Mouse (Mus musculus): ENCODE measurements around the gene Gpbar1. TPM values are rescaled to one million over a fixed set of nuclear protein-coding genes. Genes with fewer than 3 reads are reported as not detected.
"Not testable (repeated sequence)": the region's sequence is repeated elsewhere in the genome, so short reads cannot be mapped to it uniquely, and the experiment has no call there.

The Gpbar1 gene
- polyA plus RNA-seq, 1 experiment from 2014 or later, result 0.93 TPM

- peak within 1 kb of the TSS; percentile 89 for H3K27ac ChIP-seq (ENCODE audit: low read depth, low read length)
- WGBS, result under 1% methylated on average over 56 of the region's 56 CpGs
- H3K9ac ChIP-seq (ENCODE audit: low read depth, low read length), result peak within 1 kb of the TSS; percentile 60
- H3K9me3 ChIP-seq (ENCODE audit: control insufficient read depth), result no peaks in the 10 kb centered on the region
- peak within 1 kb of the TSS; percentile 76 for H3K4me3 ChIP-seq (ENCODE audit: low read depth, low read length)
- peak; percentile 56 for TF ChIP-seq CTCF (IDR thresholded peaks at IDR 0.05; ENCODE audit: low read depth)
- peak; percentile 97 for ATAC-seq
- H3K4me1 ChIP-seq (replicated peaks; ENCODE audit: control insufficient read depth, insufficient read depth, low read length), result peaks cover 4% of the 10 kb centered on the region; the same call in 1 of the 2 replicates
- H3K4me2 ChIP-seq (replicated peaks; ENCODE audit: low read depth), result peak within 1 kb of the TSS; percentile 86
- no peaks in the 10 kb centered on the region for H3K27me3 ChIP-seq (replicated peaks; ENCODE audit: control insufficient read depth, insufficient read depth, low read length)
- peaks cover 52% of the 10 kb centered on the region for H3K36me3 ChIP-seq (ENCODE audit: control insufficient read depth, insufficient read depth)
Observed at GRCm38 (mm10) chr1:74284543-74285160, 6.3 kb downstream of the Gpbar1 start, which contains the start of the genes Aamp and Pnkd. Aamp (minus strand) TSS chr1:74284738. Pnkd (plus strand) TSS chr1:74284930.

- H3K27ac ChIP-seq (ENCODE audit: low read depth, low read length), result peak overlapping the region; percentile 35; the same call in 1 of the 2 replicates
- peak overlapping the region; percentile 86 for H3K4me2 ChIP-seq (replicated peaks; ENCODE audit: low read depth)
- no peak for TF ChIP-seq CTCF (IDR thresholded peaks at IDR 0.05; ENCODE audit: low read depth)
- H3K9ac ChIP-seq (ENCODE audit: low read depth, low read length), result peak overlapping the region; percentile 51; the same call in 1 of the 2 replicates
- H3K4me3 ChIP-seq (ENCODE audit: low read depth, low read length), result peak overlapping the region; percentile 74
- no peaks in the 10 kb centered on the region for H3K9me3 ChIP-seq (ENCODE audit: control insufficient read depth)
- 0 out of 2 replicates have a peak, but pooled peaks have one; percentile 0 for ATAC-seq
- peaks cover 53% of the 10 kb centered on the region for H3K36me3 ChIP-seq (ENCODE audit: control insufficient read depth, insufficient read depth)
- H3K27me3 ChIP-seq (replicated peaks; ENCODE audit: control insufficient read depth, insufficient read depth, low read length), result no peaks in the 10 kb centered on the region
- H3K4me1 ChIP-seq (replicated peaks; ENCODE audit: control insufficient read depth, insufficient read depth, low read length), result peaks cover 4% of the 10 kb centered on the region; the same call in 1 of the 2 replicates
- 3% methylated on average over 23 of the region's 23 CpGs for WGBS
Observed at GRCm38 (mm10) chr1:74285212-74286010, 7.1 kb downstream of the Gpbar1 start.

GRCm38 (mm10) chr1:74286869-74287607 lies 8.7 kb downstream of the Gpbar1 start:
- H3K9ac ChIP-seq (ENCODE audit: low read depth, low read length); H3K4me1 ChIP-seq (replicated peaks; ENCODE audit: control insufficient read depth, insufficient read depth, low read length); H3K9me3 ChIP-seq (ENCODE audit: control insufficient read depth); H3K4me2 ChIP-seq (replicated peaks; ENCODE audit: low read depth); H3K4me3 ChIP-seq (ENCODE audit: low read depth, low read length); H3K27ac ChIP-seq (ENCODE audit: low read depth, low read length); ATAC-seq; H3K27me3 ChIP-seq (replicated peaks; ENCODE audit: control insufficient read depth, insufficient read depth, low read length): not testable (repeated sequence)
- peak; percentile 63 for TF ChIP-seq CTCF (IDR thresholded peaks at IDR 0.05; ENCODE audit: low read depth)
- 51% methylated on average over 15 of the region's 17 CpGs for WGBS
- H3K36me3 ChIP-seq (ENCODE audit: control insufficient read depth, insufficient read depth), result peaks cover 53% of the 10 kb centered on the region

DNA sequence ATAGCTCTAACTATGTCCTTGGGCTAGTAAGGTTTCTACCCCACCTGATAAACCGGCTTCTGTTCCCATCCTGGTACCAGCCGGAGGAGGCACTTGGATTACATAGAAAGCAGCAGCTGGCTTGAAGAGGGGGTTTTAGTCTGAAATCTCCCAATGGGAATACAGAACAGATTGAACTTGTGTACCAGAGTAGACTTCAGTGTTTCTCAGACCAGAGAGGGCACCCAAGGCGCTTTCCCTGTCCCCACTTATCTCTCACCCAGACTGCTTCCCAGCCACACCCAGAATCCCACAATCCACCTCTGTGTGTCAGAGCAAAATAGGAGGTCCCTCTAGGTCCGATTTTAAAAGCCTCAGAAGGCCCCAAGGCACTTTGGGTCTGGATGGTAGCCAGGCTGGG lies 10.0 kb downstream of the Gpbar1 start:
- no peaks in the 10 kb centered on the region for H3K27me3 ChIP-seq (replicated peaks; ENCODE audit: control insufficient read depth, insufficient read depth, low read length)
- peaks cover 4% of the 10 kb centered on the region; the same call in 1 of the 2 replicates for H3K4me1 ChIP-seq (replicated peaks; ENCODE audit: control insufficient read depth, insufficient read depth, low read length)
- no peak overlapping the region for H3K27ac ChIP-seq (ENCODE audit: low read depth, low read length)
- peaks cover 52% of the 10 kb centered on the region for H3K36me3 ChIP-seq (ENCODE audit: control insufficient read depth, insufficient read depth)
- H3K9me3 ChIP-seq (ENCODE audit: control insufficient read depth), result no peaks in the 10 kb centered on the region
- H3K4me3 ChIP-seq (ENCODE audit: low read depth, low read length), result no peak overlapping the region
- TF ChIP-seq CTCF (IDR thresholded peaks at IDR 0.05; ENCODE audit: low read depth), result no peak
- ATAC-seq, result no peak
- whole genome bisulfite sequencing, result 59% methylated on average over 4 of the region's 4 CpGs
- no peak overlapping the region for H3K4me2 ChIP-seq (replicated peaks; ENCODE audit: low read depth)
- H3K9ac ChIP-seq (ENCODE audit: low read depth, low read length), result no peak overlapping the region

DNA sequence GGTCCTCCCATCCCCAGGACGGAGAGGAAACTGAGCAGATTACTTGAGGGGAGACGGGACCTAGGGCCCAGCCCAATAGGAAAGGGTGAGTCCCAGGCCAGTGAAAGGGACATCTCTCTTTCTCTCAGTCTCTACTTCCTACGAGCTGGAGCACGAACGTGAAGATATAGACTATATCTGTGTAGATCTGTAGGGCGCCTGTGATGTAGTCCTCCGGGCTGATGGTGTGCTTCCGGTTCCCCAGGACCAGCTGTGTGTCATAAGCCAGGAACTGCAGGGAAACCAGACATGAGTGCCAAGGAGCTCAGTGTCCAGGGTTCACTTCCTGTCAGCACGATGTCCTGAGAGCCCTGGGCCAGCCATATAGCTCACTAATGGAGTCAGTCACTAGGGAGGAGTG lies 10.9 kb downstream of the Gpbar1 start:
- no peak overlapping the region for H3K9ac ChIP-seq (ENCODE audit: low read depth, low read length)
- 79% methylated on average over 9 of the region's 9 CpGs for WGBS
- no peaks in the 10 kb centered on the region for H3K27me3 ChIP-seq (replicated peaks; ENCODE audit: control insufficient read depth, insufficient read depth, low read length)
- H3K36me3 ChIP-seq (ENCODE audit: control insufficient read depth, insufficient read depth), result peaks cover 56% of the 10 kb centered on the region
- ATAC-seq, result no peak
- peaks cover 5% of the 10 kb centered on the region for H3K4me1 ChIP-seq (replicated peaks; ENCODE audit: control insufficient read depth, insufficient read depth, low read length)
- H3K27ac ChIP-seq (ENCODE audit: low read depth, low read length), result no peak overlapping the region; the same call in 1 of the 2 replicates
- H3K4me2 ChIP-seq (replicated peaks; ENCODE audit: low read depth), result no peak overlapping the region
- no peaks in the 10 kb centered on the region for H3K9me3 ChIP-seq (ENCODE audit: control insufficient read depth)
- TF ChIP-seq CTCF (IDR thresholded peaks at IDR 0.05; ENCODE audit: low read depth), result no peak
- H3K4me3 ChIP-seq (ENCODE audit: low read depth, low read length), result no peak overlapping the region

- H3K4me3 ChIP-seq (ENCODE audit: low read depth, low read length), result no peak overlapping the region
- no peaks in the 10 kb centered on the region for H3K27me3 ChIP-seq (replicated peaks; ENCODE audit: control insufficient read depth, insufficient read depth, low read length)
- no peak overlapping the region for H3K4me2 ChIP-seq (replicated peaks; ENCODE audit: low read depth)
- no peak overlapping the region for H3K27ac ChIP-seq (ENCODE audit: low read depth, low read length)
- peaks cover 8% of the 10 kb centered on the region for H3K4me1 ChIP-seq (replicated peaks; ENCODE audit: control insufficient read depth, insufficient read depth, low read length)
- peaks cover 57% of the 10 kb centered on the region for H3K36me3 ChIP-seq (ENCODE audit: control insufficient read depth, insufficient read depth)
- H3K9me3 ChIP-seq (ENCODE audit: control insufficient read depth), result no peaks in the 10 kb centered on the region
- H3K9ac ChIP-seq (ENCODE audit: low read depth, low read length), result no peak overlapping the region
- TF ChIP-seq CTCF (IDR thresholded peaks at IDR 0.05; ENCODE audit: low read depth), result no peak
- 78% methylated on average over 2 of the region's 2 CpGs for WGBS
- no peak for ATAC-seq
Observed at GRCm38 (mm10) chr1:74289740-74290139, 11.4 kb downstream of the Gpbar1 start.

All from intestine, postnatal 0 days (tissue).